Mouse (Mus musculus): ENCODE results near the gene Hsh2d. TPM values are rescaled to one million over a fixed set of nuclear protein-coding genes. Genes with fewer than 3 reads are reported as not detected.

Gene Hsh2d
- total and polyA plus RNA-seq, 2 experiments from 2014 or later, result not detected

- no peak overlapping the region for H3K27ac ChIP-seq
- H3K4me2 ChIP-seq (ENCODE audit: low read depth, low read length), result no peak overlapping the region
- H3K27me3 ChIP-seq (ENCODE audit: insufficient read depth, low read length), result no peaks in the 10 kb centered on the region
- no peaks in the 10 kb centered on the region for H3K4me1 ChIP-seq (ENCODE audit: insufficient read depth, low read length)
- ATAC-seq (no peak), DNase-seq (ENCODE audit: low spot score) (no peak)
- H3K9me3 ChIP-seq (ENCODE audit: low read length), result no peaks in the 10 kb centered on the region
- H3K9ac ChIP-seq (replicated peaks; ENCODE audit: low read length), result no peak overlapping the region
- H3K36me3 ChIP-seq (ENCODE audit: insufficient read depth, low read length), result peaks cover 61% of the 10 kb centered on the region
- 84% methylated on average over 2 of the region's 2 CpGs for WGBS
- no peak overlapping the region for H3K4me3 ChIP-seq (ENCODE audit: low read length)
- no peak for TF ChIP-seq CTCF (IDR thresholded peaks at IDR 0.05; ENCODE audit: low read depth)
These were observed 42.2 kb upstream of the Hsh2d start for GRCm38 (mm10) chr8:72147266-72147665.

GRCm38 (mm10) chr8:72149056-72149455 is 40.4 kb upstream of the Hsh2d start:
- Histone ChIP-seq H3K27ac (no peak overlapping the region), H3K4me2 (ENCODE audit: low read depth, low read length) (no peak overlapping the region), H3K36me3 (ENCODE audit: insufficient read depth, low read length) (peaks cover 50% of the 10 kb centered on the region), H3K4me1 (ENCODE audit: insufficient read depth, low read length) (no peaks in the 10 kb centered on the region), H3K27me3 (ENCODE audit: insufficient read depth, low read length) (no peaks in the 10 kb centered on the region), H3K4me3 (ENCODE audit: low read length) (no peak overlapping the region), H3K9me3 (ENCODE audit: low read length) (no peaks in the 10 kb centered on the region), H3K9ac (replicated peaks; ENCODE audit: low read length) (no peak overlapping the region)
- WGBS, result 96% methylated on average over 1 of the region's 1 CpGs
- TF ChIP-seq CTCF (IDR thresholded peaks at IDR 0.05; ENCODE audit: low read depth), result no peak
- DNase-seq (ENCODE audit: low spot score) (no peak), ATAC-seq (no peak)

- WGBS, result 90% methylated on average over 3 of the region's 3 CpGs
- no peak for ATAC-seq
- Histone ChIP-seq H3K36me3 (ENCODE audit: insufficient read depth, low read length) (peaks cover 31% of the 10 kb centered on the region), H3K9ac (replicated peaks; ENCODE audit: low read length) (no peak overlapping the region), H3K9me3 (ENCODE audit: low read length) (no peaks in the 10 kb centered on the region), H3K27me3 (ENCODE audit: insufficient read depth, low read length) (no peaks in the 10 kb centered on the region), H3K4me2 (ENCODE audit: low read depth, low read length) (no peak overlapping the region), H3K4me3 (ENCODE audit: low read length) (no peak overlapping the region), H3K4me1 (ENCODE audit: insufficient read depth, low read length) (no peaks in the 10 kb centered on the region), H3K27ac (no peak overlapping the region)
- no peak for DNase-seq (ENCODE audit: low spot score)
- TF ChIP-seq CTCF (IDR thresholded peaks at IDR 0.05; ENCODE audit: low read depth), result no peak
These were observed 37.9 kb upstream of the Hsh2d start for GRCm38 (mm10) chr8:72151418-72152078.

GRCm38 (mm10) chr8:72153382-72153781 is 36.1 kb upstream of the Hsh2d start:
- H3K4me1 ChIP-seq (ENCODE audit: insufficient read depth, low read length), result no peaks in the 10 kb centered on the region
- no peak overlapping the region for H3K4me2 ChIP-seq (ENCODE audit: low read depth, low read length)
- ATAC-seq (no peak), DNase-seq (ENCODE audit: low spot score) (no peak)
- H3K27ac ChIP-seq, result no peak overlapping the region
- peaks cover 16% of the 10 kb centered on the region for H3K36me3 ChIP-seq (ENCODE audit: insufficient read depth, low read length)
- no peak overlapping the region for H3K9ac ChIP-seq (replicated peaks; ENCODE audit: low read length)
- no peaks in the 10 kb centered on the region for H3K27me3 ChIP-seq (ENCODE audit: insufficient read depth, low read length)
- TF ChIP-seq CTCF (IDR thresholded peaks at IDR 0.05; ENCODE audit: low read depth), result no peak
- H3K4me3 ChIP-seq (ENCODE audit: low read length), result no peak overlapping the region
- H3K9me3 ChIP-seq (ENCODE audit: low read length), result no peaks in the 10 kb centered on the region

- no peak overlapping the region for H3K27ac ChIP-seq
- DNase-seq (ENCODE audit: low spot score), result no peak
- 88% methylated on average over 2 of the region's 2 CpGs for WGBS
- no peaks in the 10 kb centered on the region for H3K27me3 ChIP-seq (ENCODE audit: insufficient read depth, low read length)
- no peak overlapping the region for H3K4me2 ChIP-seq (ENCODE audit: low read depth, low read length)
- H3K4me3 ChIP-seq (ENCODE audit: low read length), result no peak overlapping the region
- H3K4me1 ChIP-seq (ENCODE audit: insufficient read depth, low read length), result peaks cover 13% of the 10 kb centered on the region
- H3K9ac ChIP-seq (replicated peaks; ENCODE audit: low read length), result no peak overlapping the region
- ATAC-seq, result no peak
- H3K9me3 ChIP-seq (ENCODE audit: low read length), result no peaks in the 10 kb centered on the region
- no peak for TF ChIP-seq CTCF (IDR thresholded peaks at IDR 0.05; ENCODE audit: low read depth)
- H3K36me3 ChIP-seq (ENCODE audit: insufficient read depth, low read length), result no peaks in the 10 kb centered on the region
These were observed 31.3 kb upstream of the Hsh2d start for GRCm38 (mm10) chr8:72158096-72158495.

GRCm38 (mm10) chr8:72158726-72159125 is 30.7 kb upstream of the Hsh2d start:
- DNase-seq (ENCODE audit: low spot score) (no peak), ATAC-seq (no peak)
- H3K4me3 ChIP-seq (ENCODE audit: low read length), result no peak overlapping the region
- TF ChIP-seq CTCF (IDR thresholded peaks at IDR 0.05; ENCODE audit: low read depth), result no peak
- 69% methylated on average over 3 of the region's 3 CpGs for WGBS
- H3K27me3 ChIP-seq (ENCODE audit: insufficient read depth, low read length), result no peaks in the 10 kb centered on the region
- H3K9ac ChIP-seq (replicated peaks; ENCODE audit: low read length), result no peak overlapping the region
- peaks cover 13% of the 10 kb centered on the region for H3K4me1 ChIP-seq (ENCODE audit: insufficient read depth, low read length)
- no peak overlapping the region for H3K27ac ChIP-seq
- H3K4me2 ChIP-seq (ENCODE audit: low read depth, low read length), result no peak overlapping the region
- H3K9me3 ChIP-seq (ENCODE audit: low read length), result no peaks in the 10 kb centered on the region
- H3K36me3 ChIP-seq (ENCODE audit: insufficient read depth, low read length), result no peaks in the 10 kb centered on the region

- WGBS, result 74% methylated on average over 3 of the region's 3 CpGs
- Histone ChIP-seq H3K9ac (replicated peaks; ENCODE audit: low read length) (no peak overlapping the region), H3K4me2 (ENCODE audit: low read depth, low read length) (peak overlapping the region; percentile 66), H3K4me1 (ENCODE audit: insufficient read depth, low read length) (peaks cover 13% of the 10 kb centered on the region), H3K4me3 (ENCODE audit: low read length) (peak overlapping the region; percentile 97), H3K27ac (peak overlapping the region; percentile 74; the same call in 1 of the 2 replicates), H3K27me3 (ENCODE audit: insufficient read depth, low read length) (no peaks in the 10 kb centered on the region), H3K9me3 (ENCODE audit: low read length) (no peaks in the 10 kb centered on the region), H3K36me3 (ENCODE audit: insufficient read depth, low read length) (no peaks in the 10 kb centered on the region)
- ATAC-seq, result no peak
- no peak for TF ChIP-seq CTCF (IDR thresholded peaks at IDR 0.05; ENCODE audit: low read depth)
- DNase-seq (ENCODE audit: low spot score), result no peak
These were observed 29.4 kb upstream of the Hsh2d start for GRCm38 (mm10) chr8:72160007-72160406.
